Mouse (Mus musculus) limb, embryonic 15.5 days (tissue): ENCODE measurements around the gene Kdm6b. TPM values are rescaled to one million over a fixed set of nuclear protein-coding genes. Genes with fewer than 3 reads are reported as not detected.

ENCODE experiments used
- ATAC-seq: fragments of 200-750 bp; cut with Nextera tagmentation; 2 replicates; pipeline ENCODE4 v1.8.0; 2017; ENCODE audit warnings: low read depth, moderate TSS enrichment; ENCODE audit not compliant: insufficient number of reproducible peaks, low FRiP score, low TSS enrichment
- H3K27ac ChIP-seq: fragments of 300-500 bp; sonication (generic); 2 replicates; pipeline ENCODE4 v1.5.1; 2015; ENCODE audit warnings: moderate library complexity, mild to moderate bottlenecking, inconsistent platforms
- H3K27me3 ChIP-seq: fragments of 300-500 bp; sonication (generic); 2 replicates; pipeline ENCODE4 v1.6.1; 2015; ENCODE audit warnings: inconsistent platforms
- H3K36me3 ChIP-seq: fragments of 300-500 bp; sonication (generic); 2 replicates; pipeline ENCODE4 v1.6.1; 2015; ENCODE audit warnings: inconsistent platforms
- H3K4me1 ChIP-seq: fragments of 300-500 bp; sonication (generic); 2 replicates; pipeline ENCODE4 v1.6.1; 2015; ENCODE audit warnings: inconsistent platforms
- H3K4me2 ChIP-seq: fragments of 300-500 bp; sonication (generic); 2 replicates; pipeline ENCODE4 v1.6.1; 2015; ENCODE audit warnings: mild to moderate bottlenecking, inconsistent platforms
- H3K4me3 ChIP-seq: fragments of 300-500 bp; sonication (generic); 2 replicates; pipeline ENCODE4 v1.5.1; 2015; ENCODE audit warnings: mild to moderate bottlenecking, inconsistent platforms
- H3K9ac ChIP-seq: fragments of 300-500 bp; sonication (generic); 2 replicates; pipeline ENCODE4 v1.6.1; 2015; ENCODE audit warnings: inconsistent platforms
- H3K9me3 ChIP-seq: fragments of 300-500 bp; sonication (generic); 2 replicates; pipeline ENCODE4 v1.6.1; 2016; ENCODE audit warnings: inconsistent platforms
- WGBS: fragments of 180-500 bp; shearing (Covaris S2); methylation state at CpG from one replicate; pipeline ENCODE4 v1.1.7; 2015; 5-methylcytosine and 5-hydroxymethylcytosine counted together
- polyA plus RNA-seq: library from polyadenylated mRNA; unstranded; fragments of >200 nt; fragmentation: Nextera tagmentation; extraction: Ambion mirVana; gene quantifications from 2 replicates; pipeline ENCODE4 v1.2.1, GENCODE M21; 2015

Kdm6b gene
- polyA plus RNA-seq, 1 experiment from 2014 or later = 32.0 TPM

DNA sequence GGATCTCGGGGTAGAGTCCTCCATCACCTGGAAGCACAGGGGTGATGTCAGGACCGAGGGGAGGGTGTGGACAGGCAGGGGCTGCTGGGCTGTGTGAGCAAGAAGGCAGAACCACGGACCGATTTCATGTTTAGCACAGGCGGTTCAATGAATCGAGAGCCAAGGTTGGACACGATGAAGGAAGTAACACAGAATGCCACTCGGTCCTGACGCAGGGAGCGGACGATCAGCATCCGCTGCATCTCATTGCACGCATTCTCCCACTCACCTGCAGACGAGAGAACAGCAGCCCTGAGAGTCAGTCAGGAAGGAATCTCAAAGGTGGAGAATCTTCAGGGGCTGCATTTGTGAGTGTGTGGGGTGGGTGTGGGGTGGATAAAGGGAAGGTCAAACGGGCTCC, 17.2 kb upstream of the Kdm6b start:
- Histone ChIP-seq H3K9ac (no peak overlapping the region), H3K36me3 (no peaks in the 10 kb centered on the region), H3K4me1 (peaks cover 13% of the 10 kb centered on the region), H3K27ac (no peak overlapping the region), H3K4me2 (no peak overlapping the region), H3K9me3 (no peaks in the 10 kb centered on the region), H3K4me3 (no peak overlapping the region), H3K27me3 (no peaks in the 10 kb centered on the region)
- no peak for ATAC-seq
- 90% methylated on average over 15 of the region's 15 CpGs for WGBS

DNA sequence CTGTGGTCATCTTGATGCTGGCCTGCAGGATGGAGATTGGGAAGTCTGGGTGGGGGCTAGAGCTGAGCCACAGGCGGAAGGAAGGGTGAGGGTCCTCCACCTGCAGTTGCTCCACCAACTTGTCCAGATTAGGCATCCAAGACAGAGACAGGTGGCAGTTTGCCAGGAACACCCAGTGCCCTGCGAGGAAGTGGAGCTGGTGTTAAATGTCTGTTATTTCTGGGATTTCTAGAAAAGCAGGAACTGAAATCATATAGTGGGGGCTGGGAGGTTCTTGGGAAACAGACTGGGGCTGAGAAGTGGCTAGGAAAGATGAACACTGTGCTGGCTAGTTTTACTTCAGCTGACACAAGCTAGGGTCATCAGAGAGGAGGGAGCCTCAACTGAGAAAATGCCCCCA, 15.8 kb upstream of the Kdm6b start:
- H3K27me3 ChIP-seq = no peaks in the 10 kb centered on the region
- no peak overlapping the region for H3K4me2 ChIP-seq
- H3K9ac ChIP-seq = no peak overlapping the region
- H3K36me3 ChIP-seq = no peaks in the 10 kb centered on the region
- WGBS = 30% methylated on average over 2 of the region's 2 CpGs
- ATAC-seq = no peak
- H3K27ac ChIP-seq = peak overlapping the region; percentile 38; the same call in 1 of the 2 replicates
- H3K4me1 ChIP-seq = peaks cover 13% of the 10 kb centered on the region
- H3K9me3 ChIP-seq = no peaks in the 10 kb centered on the region
- H3K4me3 ChIP-seq = no peak overlapping the region

DNA sequence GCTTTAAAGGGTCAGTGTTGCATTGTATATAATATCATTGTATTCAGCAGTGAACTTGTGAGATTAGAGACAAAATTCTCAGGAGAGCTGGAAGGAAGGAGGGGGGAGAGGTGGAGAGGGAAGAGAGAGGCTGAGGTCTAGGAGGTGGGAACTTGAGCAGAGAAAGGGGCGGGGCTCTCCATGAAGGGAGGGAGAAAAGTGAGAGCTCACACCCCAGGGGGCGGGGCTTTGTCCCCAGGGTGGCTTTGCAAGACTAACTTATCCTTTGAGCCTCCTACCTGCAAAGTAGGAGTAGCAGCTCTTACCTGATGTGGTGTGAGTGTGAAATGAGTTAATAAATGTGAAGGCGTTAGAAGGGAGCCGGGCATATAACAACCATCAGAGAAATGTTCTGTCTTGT, 15.3 kb upstream of the Kdm6b start:
- H3K9ac ChIP-seq = no peak overlapping the region
- ATAC-seq = no peak
- no peaks in the 10 kb centered on the region for H3K27me3 ChIP-seq
- no peak overlapping the region for H3K4me3 ChIP-seq
- H3K4me2 ChIP-seq = no peak overlapping the region
- H3K36me3 ChIP-seq = no peaks in the 10 kb centered on the region
- H3K9me3 ChIP-seq = no peaks in the 10 kb centered on the region
- H3K27ac ChIP-seq = peak overlapping the region; percentile 23; the same call in 1 of the 2 replicates
- WGBS = 20% methylated on average over 4 of the region's 4 CpGs
- peaks cover 13% of the 10 kb centered on the region for H3K4me1 ChIP-seq

DNA sequence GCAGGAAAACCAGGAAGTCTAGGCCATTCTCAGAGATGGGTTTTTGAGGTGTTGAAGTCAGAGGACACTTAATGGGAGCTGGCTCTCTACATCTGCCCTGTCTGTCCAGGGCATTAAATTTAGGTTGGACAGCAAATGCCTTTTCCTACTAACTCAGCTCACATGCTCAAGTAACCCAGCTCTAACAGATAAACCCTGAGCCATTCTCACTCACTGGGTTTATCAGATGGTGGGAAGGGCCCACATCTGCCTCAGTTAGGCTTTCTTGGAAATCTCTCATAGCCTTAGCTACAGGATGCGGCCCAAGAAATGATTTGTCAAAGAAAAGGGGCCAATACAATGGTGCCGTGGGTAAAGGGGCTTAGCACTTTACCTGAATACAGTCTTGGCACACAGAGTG, 12.8 kb upstream of the Kdm6b start:
- Histone ChIP-seq H3K4me3 (no peak overlapping the region), H3K4me1 (peaks cover 17% of the 10 kb centered on the region), H3K9ac (no peak overlapping the region), H3K9me3 (no peaks in the 10 kb centered on the region), H3K36me3 (no peaks in the 10 kb centered on the region), H3K27me3 (peaks cover 18% of the 10 kb centered on the region), H3K4me2 (no peak overlapping the region), H3K27ac (no peak overlapping the region)
- ATAC-seq = no peak
- 85% methylated on average over 2 of the region's 2 CpGs for WGBS

DNA sequence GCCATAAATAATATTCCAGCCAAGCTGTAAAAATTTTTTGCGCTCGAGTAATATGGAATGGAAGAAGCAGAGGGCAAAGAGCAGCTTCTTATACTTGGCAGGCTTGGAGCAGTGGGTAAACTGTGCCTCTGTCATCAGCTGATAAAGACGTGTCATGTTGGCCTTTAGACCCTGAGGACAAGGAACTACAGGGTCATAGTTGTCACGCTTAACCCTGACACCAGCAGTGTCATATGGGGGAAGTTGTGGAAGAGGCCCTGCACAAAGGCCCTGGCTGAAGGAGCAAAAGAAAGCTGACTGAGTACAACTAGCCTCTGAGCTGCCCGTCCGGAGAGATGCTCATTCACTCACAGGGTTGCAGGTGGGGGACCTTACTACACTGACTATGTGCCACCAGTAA, 10.4 kb upstream of the Kdm6b start:
- Histone ChIP-seq H3K36me3 (no peaks in the 10 kb centered on the region), H3K4me1 (peaks cover 33% of the 10 kb centered on the region), H3K9me3 (no peaks in the 10 kb centered on the region), H3K4me3 (no peak overlapping the region), H3K27ac (no peak overlapping the region), H3K4me2 (no peak overlapping the region), H3K27me3 (peaks cover 25% of the 10 kb centered on the region), H3K9ac (no peak overlapping the region)
- 70% methylated on average over 6 of the region's 6 CpGs for WGBS
- no peak for ATAC-seq

DNA sequence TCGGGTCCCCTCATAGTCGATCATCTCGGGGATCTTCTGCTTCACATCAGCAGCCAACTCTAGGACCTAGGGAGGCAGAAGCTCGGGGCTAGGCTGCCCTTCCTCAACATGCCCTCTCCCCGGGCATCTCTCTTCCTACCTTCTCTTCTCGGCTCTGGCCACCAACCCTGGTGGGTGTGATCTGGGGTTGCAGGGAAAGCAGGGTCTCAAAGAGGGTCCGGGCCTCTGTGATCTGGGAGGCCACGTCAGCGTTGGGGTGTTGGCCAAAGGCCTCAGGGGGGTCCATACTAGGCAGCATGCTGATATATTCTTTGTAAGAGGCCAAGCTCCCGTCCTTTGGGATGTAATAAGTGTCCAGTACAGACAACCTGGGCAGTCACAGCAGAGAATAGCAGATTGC, 9.4 kb upstream of the Kdm6b start:
- Histone ChIP-seq H3K36me3 (no peaks in the 10 kb centered on the region), H3K9me3 (no peaks in the 10 kb centered on the region), H3K4me1 (peaks cover 34% of the 10 kb centered on the region), H3K4me3 (no peak overlapping the region), H3K27me3 (peaks cover 25% of the 10 kb centered on the region), H3K4me2 (no peak overlapping the region), H3K9ac (no peak overlapping the region), H3K27ac (no peak overlapping the region)
- WGBS = 89% methylated on average over 10 of the region's 10 CpGs
- ATAC-seq = no peak

DNA sequence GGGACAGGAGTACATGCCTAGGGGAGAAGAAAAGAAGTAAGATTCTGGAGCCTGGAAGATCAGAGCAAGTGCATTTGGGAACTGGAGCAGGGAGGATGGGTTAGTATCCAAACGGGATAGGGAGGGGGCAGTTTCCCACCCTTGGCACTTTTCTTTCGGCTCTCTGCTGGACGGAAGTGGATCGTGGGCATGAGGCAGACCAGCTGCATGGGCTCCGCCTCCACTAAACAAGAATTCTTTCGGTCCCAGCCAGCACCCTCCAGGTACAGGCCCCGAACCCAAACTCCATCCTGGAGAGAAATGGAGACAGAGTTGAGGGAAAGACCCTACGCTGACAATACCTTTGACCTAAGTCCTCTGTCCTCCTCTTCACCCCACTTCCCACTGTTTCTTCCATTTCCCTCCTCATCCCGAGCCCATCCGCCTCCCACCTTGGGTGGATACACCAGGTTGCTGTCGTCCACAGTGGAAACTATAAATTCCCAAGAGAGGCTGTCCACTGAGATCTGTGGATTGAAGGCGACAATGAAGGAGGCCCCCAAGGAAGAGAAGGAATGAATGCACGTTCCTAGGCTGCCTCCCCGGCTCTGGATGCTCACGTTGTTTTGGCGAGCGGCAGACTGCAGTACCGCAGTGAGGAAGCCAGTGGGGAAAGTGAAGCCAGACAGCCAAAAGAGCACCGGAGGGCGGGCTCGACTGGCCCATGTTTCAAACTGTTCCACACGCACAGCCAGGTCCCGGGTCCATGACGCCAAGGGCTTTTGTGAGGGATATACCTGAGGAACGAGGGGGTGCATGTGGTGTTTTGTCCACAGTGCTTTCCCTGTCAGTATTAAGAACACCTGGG, 7.9 kb upstream of the Kdm6b start:
- Histone ChIP-seq H3K27ac (peak overlapping the region; percentile 43; the same call in 1 of the 2 replicates), H3K27me3 (peaks cover 25% of the 10 kb centered on the region), H3K4me1 (peaks cover 46% of the 10 kb centered on the region), H3K9me3 (no peaks in the 10 kb centered on the region), H3K4me3 (peak overlapping the region; percentile 62; the same call in 1 of the 2 replicates), H3K9ac (no peak overlapping the region), H3K4me2 (peak overlapping the region; percentile 94; the same call in 1 of the 2 replicates), H3K36me3 (no peaks in the 10 kb centered on the region)
- ATAC-seq = no peak
- 18% methylated on average over 25 of the region's 25 CpGs for WGBS

DNA sequence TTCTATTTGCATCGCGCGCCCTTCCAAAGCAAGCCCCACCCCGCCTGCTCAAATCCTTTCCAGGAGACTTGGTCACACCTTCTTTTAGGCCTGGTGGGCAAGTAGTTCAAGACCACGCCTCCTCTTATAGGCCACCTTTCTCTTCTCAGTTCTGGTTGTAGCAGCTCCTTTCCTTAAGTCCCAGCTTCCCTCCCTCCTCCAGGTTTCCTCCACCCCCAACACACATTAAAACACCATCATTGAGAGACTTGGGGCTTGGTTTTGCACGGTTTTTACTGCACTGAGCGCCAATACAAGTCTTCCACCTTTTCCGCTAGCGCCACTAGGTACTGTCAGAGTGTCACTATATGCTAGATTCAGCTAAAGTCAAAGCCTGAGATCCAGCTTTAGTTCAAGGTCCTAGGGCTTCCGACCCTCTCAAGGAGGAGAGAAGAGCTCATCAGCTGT, 7.1 kb upstream of the Kdm6b start:
- H3K4me2 ChIP-seq = peak overlapping the region; percentile 94
- H3K9ac ChIP-seq = 0 out of 2 replicates have a peak overlapping the region, but pooled peaks have one; percentile 35
- H3K4me1 ChIP-seq = peaks cover 46% of the 10 kb centered on the region
- H3K27me3 ChIP-seq = peaks cover 25% of the 10 kb centered on the region
- peak overlapping the region; percentile 43; the same call in 1 of the 2 replicates for H3K27ac ChIP-seq
- ATAC-seq = no peak
- no peaks in the 10 kb centered on the region for H3K9me3 ChIP-seq
- 15% methylated on average over 10 of the region's 10 CpGs for WGBS
- no peaks in the 10 kb centered on the region for H3K36me3 ChIP-seq
- H3K4me3 ChIP-seq = peak overlapping the region; percentile 62

DNA sequence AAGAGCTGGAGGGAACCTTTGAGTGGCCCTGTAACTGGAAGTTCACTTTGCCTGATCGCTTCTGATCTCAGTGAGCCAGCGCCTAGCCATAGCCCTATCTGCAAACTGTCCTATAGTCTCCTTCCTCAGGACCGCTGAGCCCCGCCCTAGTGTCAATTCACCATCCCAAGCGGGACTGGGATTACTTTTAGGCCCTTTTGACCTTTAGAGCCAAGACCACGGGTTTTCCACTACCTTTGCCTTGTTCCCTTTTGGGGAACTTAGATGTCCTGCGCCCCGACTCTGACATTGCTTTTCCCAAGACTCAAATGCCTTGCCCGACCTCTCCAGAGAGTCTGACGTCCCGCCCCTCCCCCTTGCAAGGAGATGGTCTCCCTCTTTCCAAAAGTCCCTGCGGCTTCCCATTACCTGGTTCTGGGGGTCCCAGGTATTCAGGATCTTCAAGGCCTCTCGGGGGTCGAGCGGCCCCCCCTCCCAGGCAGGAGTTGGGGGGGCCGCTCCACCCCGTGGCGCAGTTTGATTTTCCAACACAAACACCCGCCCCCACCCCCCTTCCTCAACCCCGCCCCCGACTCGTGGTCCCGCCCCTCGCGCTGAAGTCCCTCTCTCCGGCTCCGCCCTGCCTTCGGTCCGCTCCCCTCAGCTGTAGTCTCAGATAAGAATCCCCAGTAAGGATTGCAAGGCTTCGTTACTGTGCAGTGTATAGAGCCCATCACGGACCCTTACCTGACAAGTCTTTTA, 6.5 kb upstream of the Kdm6b start:
- under 1% methylated on average over 31 of the region's 31 CpGs for WGBS
- peaks cover 49% of the 10 kb centered on the region for H3K4me1 ChIP-seq
- peak overlapping the region; percentile 94 for H3K4me2 ChIP-seq
- H3K9ac ChIP-seq = peak overlapping the region; percentile 35; the same call in 1 of the 2 replicates
- H3K27ac ChIP-seq = peak overlapping the region; percentile 98
- no peaks in the 10 kb centered on the region for H3K36me3 ChIP-seq
- H3K27me3 ChIP-seq = peaks cover 25% of the 10 kb centered on the region
- no peak for ATAC-seq
- H3K4me3 ChIP-seq = peak overlapping the region; percentile 62
- no peaks in the 10 kb centered on the region for H3K9me3 ChIP-seq

DNA sequence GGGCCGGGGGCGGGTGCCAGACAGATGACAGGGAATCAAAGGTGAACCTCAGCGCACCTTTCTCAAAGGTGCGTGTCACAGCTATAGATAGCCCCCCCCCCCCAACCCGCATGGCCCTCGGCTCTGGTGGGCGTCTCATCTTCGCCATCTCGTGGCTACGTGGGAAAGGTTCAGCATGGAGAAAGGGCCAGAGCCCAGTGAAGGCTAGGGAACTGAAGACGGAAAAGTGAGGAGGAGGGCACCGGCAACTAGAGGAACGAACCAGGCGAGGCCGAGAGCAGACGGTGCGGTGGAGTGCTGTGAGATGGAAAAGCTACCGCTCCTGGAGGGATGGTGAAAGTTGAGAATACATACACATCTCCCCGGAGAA, 6.0 kb upstream of the Kdm6b start:
- Histone ChIP-seq H3K4me1 (peaks cover 54% of the 10 kb centered on the region), H3K36me3 (no peaks in the 10 kb centered on the region), H3K4me3 (peak overlapping the region; percentile 62), H3K9ac (peak overlapping the region; percentile 35; the same call in 1 of the 2 replicates), H3K4me2 (peak overlapping the region; percentile 94), H3K27me3 (peaks cover 25% of the 10 kb centered on the region), H3K9me3 (no peaks in the 10 kb centered on the region), H3K27ac (peak overlapping the region; percentile 98)
- no peak for ATAC-seq
- under 1% methylated on average over 19 of the region's 19 CpGs for WGBS

DNA sequence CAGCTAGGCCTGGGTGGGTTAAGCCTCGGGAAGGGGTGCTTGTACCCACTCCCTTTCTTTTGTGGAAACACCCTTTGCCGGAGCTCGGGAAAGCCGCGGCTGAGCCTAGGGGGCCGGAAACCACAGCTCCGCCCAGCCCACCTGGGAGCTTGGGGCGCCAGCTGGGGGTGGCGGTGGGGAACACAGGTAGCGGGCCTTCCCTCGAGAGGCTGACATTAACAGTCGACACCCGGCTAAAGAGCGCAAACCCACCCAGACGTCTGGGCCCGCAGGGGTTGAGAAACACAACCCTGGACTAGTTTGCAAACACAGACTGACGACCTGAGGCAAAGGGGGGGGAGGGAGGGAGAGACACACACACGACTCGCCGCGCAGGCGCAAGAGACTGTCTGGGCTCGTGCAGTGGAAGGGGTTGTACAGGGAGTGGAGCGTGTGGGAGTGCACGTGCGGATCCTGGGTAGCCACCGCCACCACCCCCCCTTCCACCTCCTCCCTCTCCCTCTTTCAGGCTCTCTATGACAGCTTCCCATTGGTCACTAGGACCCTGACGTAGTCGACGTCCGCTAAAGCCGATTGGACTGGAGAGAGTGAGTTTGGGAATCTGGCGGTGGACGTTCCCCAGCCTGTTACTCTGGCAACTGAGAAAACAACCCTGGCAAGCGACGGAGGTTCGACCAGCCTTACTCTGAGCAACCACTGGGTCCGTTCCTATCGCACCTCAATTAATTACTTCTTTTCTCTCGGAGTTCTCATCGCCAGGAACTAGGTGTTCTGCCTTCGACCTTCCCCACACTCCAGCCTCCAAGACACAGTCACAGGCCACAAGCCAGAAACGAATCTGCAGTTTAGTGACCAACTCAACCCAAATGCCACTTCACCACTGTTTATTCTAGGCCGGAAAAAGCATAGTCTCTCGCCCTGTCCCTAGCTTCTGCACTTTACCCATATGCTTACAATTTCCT, 5.3 kb upstream of the Kdm6b start:
- Histone ChIP-seq H3K4me2 (peak overlapping the region; percentile 94), H3K27me3 (peaks cover 25% of the 10 kb centered on the region), H3K36me3 (no peaks in the 10 kb centered on the region), H3K4me1 (peaks cover 61% of the 10 kb centered on the region), H3K27ac (peak overlapping the region; percentile 98), H3K9ac (peak overlapping the region; percentile 42), H3K4me3 (peak overlapping the region; percentile 62), H3K9me3 (no peaks in the 10 kb centered on the region)
- WGBS = under 1% methylated on average over 41 of the region's 45 CpGs
- peak; percentile 93 for ATAC-seq
